Mouse (Mus musculus) limb, embryonic 14.5 days (tissue): ENCODE measurements around the gene Pard6b. TPM values are rescaled to one million over a fixed set of nuclear protein-coding genes. Genes with fewer than 3 reads are reported as not detected.
A peak's percentile ranks its signal among the peaks of the same experiment; 100 is the strongest.

Experiments
- ATAC-seq: fragments of 200-750 bp; cut with Nextera tagmentation; 2 replicates; pipeline ENCODE4 v1.8.0; 2017; ENCODE audit warnings: low read depth, moderate number of reproducible peaks, moderate TSS enrichment; ENCODE audit not compliant: low FRiP score
- DNase-seq: peaks from one replicate; pipeline ENCODE4 v3.0.0-alpha.2; 2015; ENCODE audit warnings: low spot score
- H3K27ac ChIP-seq: fragments of 300-500 bp; sonication (generic); replicated peaks from 2 replicates; pipeline ENCODE4 v1.5.1; 2014; ENCODE audit warnings: low read depth, mild to moderate bottlenecking, low read length, moderate library complexity, mixed read lengths
- H3K27me3 ChIP-seq: fragments of 300-500 bp; sonication (generic); 2 replicates; pipeline ENCODE4 v1.6.1; 2014; ENCODE audit warnings: low read length, mixed read lengths; ENCODE audit not compliant: control insufficient read depth, insufficient read depth
- H3K36me3 ChIP-seq: fragments of 300-500 bp; sonication (generic); 2 replicates; pipeline ENCODE4 v1.6.1; 2014; ENCODE audit warnings: mild to moderate bottlenecking, low read length, moderate library complexity, mixed read lengths; ENCODE audit not compliant: control insufficient read depth, insufficient read depth
- H3K4me1 ChIP-seq: fragments of 300-500 bp; sonication (generic); 2 replicates; pipeline ENCODE4 v1.6.1; 2014; ENCODE audit warnings: antibody characterized with exemption, low read length, mixed read lengths; ENCODE audit not compliant: control insufficient read depth, insufficient read depth
- H3K4me2 ChIP-seq: fragments of 300-500 bp; sonication (generic); replicated peaks from 2 replicates; pipeline ENCODE4 v1.6.1; 2014; ENCODE audit warnings: low read depth, mild to moderate bottlenecking, low read length, moderate library complexity; ENCODE audit not compliant: severe bottlenecking
- H3K4me3 ChIP-seq: fragments of 300-500 bp; sonication (generic); replicated peaks from 2 replicates; pipeline ENCODE4 v1.5.1; 2014; ENCODE audit warnings: low read length
- H3K9ac ChIP-seq: fragments of 300-500 bp; sonication (generic); 2 replicates; pipeline ENCODE4 v1.6.1; 2014; ENCODE audit warnings: mild to moderate bottlenecking, low read depth, low read length, moderate library complexity; ENCODE audit not compliant: severe bottlenecking
- H3K9me3 ChIP-seq: fragments of 300-500 bp; sonication (generic); 2 replicates; pipeline ENCODE4 v1.6.1; 2016; ENCODE audit warnings: low read length; ENCODE audit not compliant: control insufficient read depth
- POLR2A ChIP-seq: fragments of 200-500 bp; IDR thresholded peaks from 2 replicates; pipeline ENCODE4 v1.8.0; 2012; ENCODE audit warnings: inconsistent platforms, mild to moderate bottlenecking, moderate library complexity, borderline replicate concordance; ENCODE audit not compliant: insufficient read depth, insufficient read length; ENCODE audit errors: extremely low read depth
- WGBS: fragments of 180-500 bp; shearing (Covaris S2); extraction: QIAGEN DNeasy Blood & Tissue Kit; methylation state at CpG from one replicate; pipeline ENCODE4 v1.1.7; 2014; 5-methylcytosine and 5-hydroxymethylcytosine counted together
- polyA plus RNA-seq, 2 experiments: library from polyadenylated mRNA; depleted of rRNA in 1 of 2; stranded (reverse) in 1 of 2; unstranded in 1 of 2; fragments of >200 nt; fragmentation: Nextera tagmentation in 1 of 2; extraction: Ambion mirVana in 1 of 2; gene quantifications; 2 replicates each; pipeline versions ENCODE4 v1.2.1 to v1.2.3; 2012 to 2014

Pard6b gene
- polyA plus RNA-seq, 2 experiments: 3.7 to 4.0 TPM

DNA sequence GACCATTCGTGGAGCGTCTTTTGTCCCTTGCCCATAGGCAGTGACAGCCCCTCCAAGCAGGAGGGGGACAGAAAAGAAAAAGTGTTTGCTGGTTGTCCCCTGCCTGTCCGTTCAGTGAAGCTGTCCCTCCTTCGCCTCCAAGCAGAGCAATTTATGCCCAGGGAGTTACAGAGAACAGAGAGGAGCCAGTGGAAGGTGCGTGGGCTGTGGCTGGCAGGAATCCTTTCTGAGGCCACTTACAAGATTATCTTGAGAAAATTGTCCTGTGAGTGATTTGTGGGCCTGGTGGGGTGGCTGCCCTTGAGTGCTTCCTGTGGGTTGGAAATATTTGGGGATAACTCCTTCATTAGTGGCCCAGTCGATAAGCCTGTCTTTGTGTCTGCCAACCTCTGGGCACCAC lies 42.8 kb downstream of the Pard6b start:
- H3K9ac ChIP-seq: no peak overlapping the region
- H3K4me2 ChIP-seq: no peak overlapping the region
- WGBS: 86% methylated on average over 6 of the region's 6 CpGs
- no peaks in the 10 kb centered on the region for H3K27me3 ChIP-seq
- DNase-seq (no peak), ATAC-seq (no peak)
- H3K9me3 ChIP-seq: no peaks in the 10 kb centered on the region
- H3K4me3 ChIP-seq: no peak overlapping the region
- H3K4me1 ChIP-seq: no peaks in the 10 kb centered on the region
- no peaks in the 10 kb centered on the region for H3K36me3 ChIP-seq
- no peak for TF ChIP-seq POLR2A
- H3K27ac ChIP-seq: no peak overlapping the region

DNA sequence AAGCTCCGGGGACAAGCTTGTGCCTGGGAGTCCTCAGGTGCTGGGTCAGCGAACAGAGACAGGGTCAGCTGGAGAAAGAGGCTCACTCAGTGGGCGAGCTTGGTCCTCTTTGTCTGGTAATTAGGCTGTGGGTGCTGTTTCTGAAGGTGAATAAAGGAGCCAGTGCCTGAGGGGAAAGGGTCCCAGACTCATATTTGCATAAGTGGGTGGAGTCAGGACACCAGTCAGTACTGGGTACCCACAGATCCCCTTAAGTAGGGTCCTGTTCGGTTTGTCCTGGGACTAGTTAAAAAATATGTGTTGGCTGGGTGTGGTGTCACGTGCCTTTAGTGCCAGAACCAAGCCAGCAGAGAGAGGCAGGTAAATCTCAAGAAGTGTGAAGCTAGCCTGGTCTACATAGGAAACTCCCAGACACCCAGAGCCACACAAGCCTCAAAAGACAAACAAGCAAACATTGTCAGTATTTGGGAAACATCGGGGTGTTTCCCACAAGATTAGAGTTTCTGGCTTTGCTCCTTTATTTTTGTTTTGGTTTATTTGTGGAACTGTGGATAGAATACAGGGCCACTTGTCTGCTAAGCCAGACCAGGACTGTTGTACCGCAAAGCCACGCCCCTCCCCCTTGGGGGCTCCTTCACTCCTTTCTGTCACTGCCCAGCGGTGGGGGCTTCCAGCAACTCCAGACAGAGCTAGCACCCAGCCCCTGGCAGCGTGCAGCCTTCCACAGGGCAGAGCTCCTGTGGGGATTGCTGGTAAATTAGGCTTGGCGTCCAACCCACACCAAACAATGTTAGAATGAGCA lies 44.7 kb downstream of the Pard6b start:
- no peaks in the 10 kb centered on the region for H3K9me3 ChIP-seq
- WGBS: 28% methylated on average over 11 of the region's 11 CpGs
- H3K4me1 ChIP-seq: no peaks in the 10 kb centered on the region
- H3K9ac ChIP-seq: no peak overlapping the region
- DNase-seq (no peak), ATAC-seq (no peak)
- H3K36me3 ChIP-seq: no peaks in the 10 kb centered on the region
- no peaks in the 10 kb centered on the region for H3K27me3 ChIP-seq
- no peak overlapping the region for H3K27ac ChIP-seq
- no peak overlapping the region for H3K4me3 ChIP-seq
- H3K4me2 ChIP-seq: no peak overlapping the region
- TF ChIP-seq POLR2A: no peak

DNA sequence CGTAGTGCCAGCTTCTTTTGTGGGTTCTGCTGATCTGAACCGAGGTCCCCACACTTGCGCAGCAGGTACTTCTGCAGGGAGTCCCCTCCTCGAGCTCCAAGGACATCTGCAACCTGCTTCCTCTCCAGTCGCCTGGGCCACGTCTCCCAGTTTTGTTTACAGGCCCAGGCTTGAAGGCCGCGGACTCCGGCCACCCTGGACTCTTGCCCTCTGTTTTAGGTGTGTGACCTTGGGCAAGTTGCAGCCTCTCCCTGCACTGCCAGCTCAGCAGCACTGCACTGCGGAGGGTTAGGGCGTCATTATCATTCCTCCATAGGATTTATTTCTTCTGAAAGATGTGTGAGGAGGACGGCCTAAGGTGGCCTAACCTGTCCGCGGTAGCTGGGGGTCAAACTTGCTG lies 47.0 kb downstream of the Pard6b start:
- no peaks in the 10 kb centered on the region for H3K36me3 ChIP-seq
- ATAC-seq: no peak
- H3K9me3 ChIP-seq: no peaks in the 10 kb centered on the region
- no peak overlapping the region for H3K27ac ChIP-seq
- no peak overlapping the region for H3K9ac ChIP-seq
- no peak for TF ChIP-seq POLR2A
- WGBS: 91% methylated on average over 14 of the region's 14 CpGs
- no peak overlapping the region for H3K4me2 ChIP-seq
- no peaks in the 10 kb centered on the region for H3K27me3 ChIP-seq
- no peak for DNase-seq
- H3K4me3 ChIP-seq: no peak overlapping the region
- no peaks in the 10 kb centered on the region for H3K4me1 ChIP-seq

DNA sequence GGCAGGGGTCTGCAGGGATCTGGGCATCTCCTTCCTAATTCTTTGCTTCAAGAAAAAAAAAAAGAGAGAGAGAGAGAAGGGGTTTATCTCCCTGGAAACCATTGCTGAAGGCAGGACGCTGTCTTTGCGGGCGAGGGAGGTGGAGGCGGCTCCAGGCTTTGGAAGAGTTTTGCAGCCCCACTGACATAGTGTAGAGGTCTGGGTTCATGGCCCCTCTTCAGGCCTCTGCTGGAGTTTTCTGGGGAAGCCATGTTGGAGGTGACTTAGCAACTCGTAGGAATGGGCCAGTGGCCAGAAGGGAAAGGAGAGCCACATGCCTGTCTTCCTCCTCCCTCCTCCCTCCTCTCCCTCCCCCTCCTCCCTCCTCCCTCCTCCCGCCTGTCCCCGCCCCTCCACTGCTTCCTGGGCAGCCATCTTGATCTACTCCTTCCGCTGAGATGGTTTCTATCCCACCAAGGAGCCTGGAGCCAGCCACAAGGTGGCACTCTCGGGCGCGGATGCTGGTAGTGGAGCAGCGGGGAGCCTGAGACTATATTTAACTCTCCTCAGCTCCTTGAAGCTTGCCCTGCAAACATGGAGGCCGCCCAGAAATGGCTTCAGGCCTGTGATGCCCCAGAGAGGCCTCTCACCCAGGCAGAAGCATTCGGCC lies 47.5 kb downstream of the Pard6b start:
- Histone ChIP-seq H3K4me1 (no peaks in the 10 kb centered on the region), H3K27me3 (no peaks in the 10 kb centered on the region), H3K4me2 (no peak overlapping the region; the same call in 1 of the 2 replicates), H3K27ac (no peak overlapping the region), H3K36me3 (no peaks in the 10 kb centered on the region), H3K9ac (no peak overlapping the region), H3K9me3 (no peaks in the 10 kb centered on the region), H3K4me3 (no peak overlapping the region)
- WGBS: 31% methylated on average over 12 of the region's 14 CpGs
- ATAC-seq: peak; percentile 87
- TF ChIP-seq POLR2A: no peak
- peak; percentile 91 for DNase-seq

DNA sequence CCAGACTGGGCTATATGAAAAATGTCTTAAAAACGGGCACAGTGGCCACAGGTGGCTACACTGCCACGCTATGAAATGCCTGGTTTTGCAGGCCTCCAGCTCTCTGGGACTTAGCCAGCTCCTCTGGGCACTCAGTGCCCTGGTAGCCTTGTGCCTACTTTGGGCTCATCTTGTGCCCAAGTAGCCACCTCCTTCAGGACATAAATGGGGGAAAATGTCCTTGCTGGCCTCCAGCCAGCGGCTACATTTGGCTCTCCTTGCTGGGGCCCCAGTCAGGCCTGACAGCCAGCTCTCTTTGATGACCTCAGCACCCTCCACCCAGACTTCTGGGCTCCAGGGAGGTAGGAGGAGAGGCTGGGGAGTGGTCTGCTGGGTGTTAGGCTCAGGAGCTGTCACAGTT lies 49.2 kb downstream of the Pard6b start:
- H3K4me3 ChIP-seq: no peak overlapping the region
- ATAC-seq: no peak
- H3K4me1 ChIP-seq: no peaks in the 10 kb centered on the region
- DNase-seq: no peak
- no peaks in the 10 kb centered on the region for H3K36me3 ChIP-seq
- H3K9ac ChIP-seq: no peak overlapping the region
- no peaks in the 10 kb centered on the region for H3K9me3 ChIP-seq
- WGBS: 73% methylated on average over 3 of the region's 3 CpGs
- H3K27me3 ChIP-seq: no peaks in the 10 kb centered on the region
- no peak overlapping the region for H3K4me2 ChIP-seq
- no peak for TF ChIP-seq POLR2A
- no peak overlapping the region for H3K27ac ChIP-seq
